Mouse (Mus musculus) spleen, adult 2 months (tissue): Measurements from ENCODE around the gene Myt1l.

Experiments
- CTCF ChIP-seq: fragments of 200-500 bp; IDR thresholded peaks from 2 replicates; pipeline ENCODE4 v1.5.1; 2011; ENCODE audit warnings: mild to moderate bottlenecking, inconsistent platforms; ENCODE audit not compliant: insufficient read depth, insufficient read length, insufficient replicate concordance; ENCODE audit errors: extremely low read depth
- POLR2A ChIP-seq: fragments of 200-500 bp; IDR thresholded peaks from 2 replicates; pipeline ENCODE4 v1.6.1; 2011; ENCODE audit warnings: low read depth, low read length, inconsistent platforms

DNA sequence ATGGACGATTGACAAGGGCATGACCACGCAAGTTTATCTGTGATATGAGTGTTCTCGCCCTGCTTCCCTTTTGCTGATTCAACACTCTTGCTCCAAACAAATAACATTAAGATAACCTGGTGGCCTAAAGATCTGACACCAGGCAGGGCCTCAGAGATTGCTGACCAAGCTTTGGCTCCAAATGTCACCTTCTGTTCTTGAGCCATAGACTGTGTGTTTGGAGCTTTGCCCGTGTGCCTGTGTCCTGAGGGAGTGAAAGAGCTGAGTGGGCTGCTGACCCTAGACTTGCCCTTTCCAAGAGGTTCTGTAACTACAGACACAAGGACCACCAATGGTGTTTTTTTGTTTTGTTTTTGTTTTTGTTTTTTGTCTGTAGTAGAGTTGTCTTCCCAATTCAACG lies 124.3 kb downstream of the Myt1l start:
- no peak for TF ChIP-seq CTCF
- TF ChIP-seq POLR2A: no peak
